Mouse (Mus musculus): ENCODE measurements at regions not wholly inside any gene's neighbourhood (a gene's known extent, or its start where the extent isn't known, plus 50 kb on each side); places are given as distances from the start of the nearest gene placed in this dataset.

- DNase-seq (ENCODE audit: inconsistent ontology term) = no peak
These were observed 58.7 kb downstream of the Ccdc185 start for GRCm38 (mm10) chr1:182690323-182690722.

- DNase-seq (ENCODE audit: inconsistent ontology term) = no peak
These were observed 59.2 kb downstream of the Ccdc185 start for GRCm38 (mm10) chr1:182689741-182690140.

- DNase-seq (ENCODE audit: inconsistent ontology term) = no peak
These were observed 61.8 kb downstream of the Ccdc185 start for GRCm38 (mm10) chr1:182687146-182687545.

- no peak for DNase-seq (ENCODE audit: inconsistent ontology term)
These were observed 62.7 kb downstream of the Ccdc185 start for GRCm38 (mm10) chr1:182686231-182686630.

GRCm38 (mm10) chr1:182682591-182683252 is 66.3 kb downstream of the Ccdc185 start:
- DNase-seq (ENCODE audit: inconsistent ontology term) = peak; percentile 69
